ENCODE assay signal across 26 mouse cellular contexts in the genomic region with DNA sequence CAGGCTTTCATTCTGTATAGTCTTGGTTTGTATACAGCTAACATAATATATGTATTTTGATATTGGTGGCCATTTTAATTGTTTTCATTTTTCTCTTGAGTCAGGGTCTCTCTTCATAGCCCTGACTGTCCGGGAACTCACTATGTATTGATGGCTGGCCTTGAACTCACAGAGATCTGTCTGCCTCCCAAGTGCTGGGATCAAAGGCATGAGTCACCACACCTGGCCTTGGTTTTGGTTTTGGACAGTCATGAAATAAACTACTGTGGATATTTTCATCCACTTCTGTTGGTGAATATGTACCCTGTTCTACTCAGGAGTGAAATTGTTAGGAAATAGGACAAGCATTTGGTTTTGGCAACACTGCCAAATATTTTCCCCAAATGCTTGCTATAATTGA.
"Had no signal": no experiment of that assay in that cellular context is flagged by ENCODE, and none has a peak within 500 bp of the region (broad histone marks: within the 10 kb centered on the region; RNA-seq: fewer than 3 reads in every experiment).

No protein-coding gene starts in this region.

- H3K9me3 ChIP-seq: heart, embryonic 13.5 days; heart, embryonic 15.5 days; intestine, embryonic 15.5 days; limb, embryonic 13.5 days; limb, embryonic 15.5 days; liver, embryonic 12.5 days had no signal

- H3K4me1 ChIP-seq: heart, embryonic 13.5 days; heart, embryonic 15.5 days; intestine, embryonic 15.5 days; limb, embryonic 13.5 days; limb, embryonic 15.5 days had no signal

- DNase-seq: gastrocnemius, postnatal 14 days; gastrocnemius, postnatal 36 days; heart, adult 11 months; heart, adult 2 months; heart, postnatal 14 days; heart, postnatal 36 days; kidney, adult 18-20 months; kidney, adult 8-10 months; kidney, postnatal 10 days; kidney, postnatal 25 days; kidney, postnatal 4 days; left cerebral cortex, postnatal 4 days had no signal

- H3K36me3 ChIP-seq: heart, embryonic 13.5 days; heart, embryonic 15.5 days; intestine, embryonic 15.5 days; limb, embryonic 13.5 days; limb, embryonic 15.5 days; liver, embryonic 12.5 days had no signal

- H3K4me2 ChIP-seq: heart, embryonic 11.5 days; heart, embryonic 13.5 days; heart, embryonic 15.5 days; hindbrain, embryonic 14.5 days; intestine, embryonic 15.5 days; limb, embryonic 13.5 days; limb, embryonic 15.5 days; liver, embryonic 12.5 days had no signal

- H3K9ac ChIP-seq: heart, embryonic 13.5 days; heart, embryonic 15.5 days; hindbrain, embryonic 14.5 days; intestine, embryonic 15.5 days; limb, embryonic 13.5 days; limb, embryonic 15.5 days; liver, embryonic 12.5 days; liver, embryonic 14.5 days had no signal

- H3K27me3 ChIP-seq: heart, embryonic 13.5 days; heart, embryonic 15.5 days; intestine, embryonic 15.5 days; liver, embryonic 12.5 days had no signal

- H3K4me3 ChIP-seq: heart, adult 2 months; heart, embryonic 13.5 days; heart, embryonic 15.5 days; intestine, embryonic 15.5 days; layer of hippocampus, adult 2 months; left cerebral cortex, adult 2 months; limb, embryonic 13.5 days; limb, embryonic 15.5 days; liver, embryonic 12.5 days had no signal

- H3K27ac ChIP-seq: heart, adult 2 months; heart, embryonic 13.5 days; heart, embryonic 15.5 days; hindbrain, embryonic 14.5 days; intestine, embryonic 15.5 days; layer of hippocampus, adult 2 months; left cerebral cortex, adult 2 months; limb, embryonic 13.5 days; limb, embryonic 15.5 days; liver, embryonic 12.5 days; liver, embryonic 14.5 days had no signal

- ATAC-seq: hindbrain, embryonic 16.5 days; inflammation-experienced regulatory T-cells, adult 6 months; intestine, embryonic 15.5 days; intestine, postnatal 0 days; liver, embryonic 12.5 days had no signal
